Mouse (Mus musculus): ENCODE data around the gene Tap1.
"Not testable (repeated sequence)": the region's sequence is repeated elsewhere in the genome, so short reads cannot be mapped to it uniquely, and the experiment has no call there.

GRCm38 (mm10) chr17:34220401-34220800 lies 33.0 kb downstream of the Tap1 start:
- TF ChIP-seq CTCF (IDR thresholded peaks at IDR 0.05; ENCODE audit: low read depth); EP300 (optimal IDR thresholded peaks at IDR 0.05): not testable (repeated sequence)

Data from stomach, postnatal 0 days (tissue).